Mouse (Mus musculus): Measurements from ENCODE around the gene Plk2. TPM values are rescaled to one million over a fixed set of nuclear protein-coding genes. Genes with fewer than 3 reads are reported as not detected.
"Not testable (repeated sequence)": the region's sequence is repeated elsewhere in the genome, so short reads cannot be mapped to it uniquely, and the experiment has no call there.

The Plk2 gene
- 100 to 1,000 TPM; 225 to 252 (median 238) TPM for total RNA-seq (2022)

DNA sequence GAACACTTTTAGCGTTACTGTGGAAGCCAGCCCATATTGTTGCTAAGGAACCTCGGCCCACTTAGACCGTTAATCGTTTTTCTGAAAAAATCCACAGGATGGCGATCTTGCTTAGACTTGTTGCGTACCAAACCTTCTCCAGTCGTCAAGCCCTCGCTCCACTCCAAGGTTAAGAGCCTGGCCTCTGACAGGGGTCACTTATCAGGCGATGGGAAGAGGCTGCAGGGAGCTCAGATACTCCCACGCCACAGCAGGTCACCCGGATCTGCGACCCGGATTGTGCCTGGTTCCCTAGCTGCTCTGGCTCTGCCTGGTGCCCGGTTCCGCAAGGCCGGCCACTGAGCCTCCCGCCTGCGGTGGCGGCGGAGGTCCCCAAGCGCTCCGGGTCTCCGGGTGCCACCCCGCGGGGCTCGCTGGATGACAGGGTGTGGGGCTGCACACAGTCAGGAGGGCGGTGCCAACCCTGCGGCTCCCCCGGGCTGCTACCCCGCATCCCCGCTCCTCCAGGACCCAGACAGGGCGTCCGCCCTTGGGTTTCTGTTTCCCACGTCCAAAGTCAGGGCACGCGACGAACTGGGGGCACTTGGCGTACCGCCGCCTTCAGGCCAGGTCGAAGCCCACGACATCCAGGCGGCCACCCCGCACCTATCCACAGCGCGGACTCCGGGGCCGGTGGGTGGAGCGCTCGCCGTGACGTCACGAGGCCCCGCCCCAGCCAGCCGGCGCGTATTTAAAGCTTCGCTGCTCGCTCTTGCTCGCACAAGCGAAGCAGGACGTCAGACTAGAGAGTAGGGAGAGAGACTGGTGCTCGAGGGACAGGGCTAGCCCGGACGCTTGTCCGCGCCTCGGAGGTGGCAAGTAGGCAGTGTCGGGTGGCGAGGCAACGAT, at the start of gene Plk2:
TSS of gene Plk2 (plus strand) at position 756 of the 888 bp plus-strand sequence.
- DNase-seq (ENCODE audit: low spot score in 2 of 2) = peak; percentile 86 to 98

DNA sequence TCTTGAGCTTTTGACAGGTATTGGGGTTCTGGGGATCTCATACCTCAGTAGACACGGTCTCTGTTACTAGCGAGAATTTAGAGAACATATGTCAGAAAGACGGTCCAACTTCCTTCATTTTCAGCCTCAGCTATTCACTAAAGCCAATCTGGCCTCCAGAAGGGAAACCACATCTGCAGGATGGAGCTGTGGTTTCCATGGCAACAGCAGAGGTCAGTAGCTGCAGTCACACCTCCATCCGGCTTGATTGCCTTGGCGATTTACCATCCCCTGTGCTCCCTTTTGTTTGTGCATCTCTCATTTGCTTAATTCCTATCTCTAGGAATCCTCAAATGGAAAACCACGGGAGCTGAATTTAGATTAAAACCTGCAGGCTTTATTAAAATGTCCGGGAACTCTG, 48.1 kb upstream of the Plk2 start:
- no peak for DNase-seq (ENCODE audit: low spot score in 2 of 2)

DNA sequence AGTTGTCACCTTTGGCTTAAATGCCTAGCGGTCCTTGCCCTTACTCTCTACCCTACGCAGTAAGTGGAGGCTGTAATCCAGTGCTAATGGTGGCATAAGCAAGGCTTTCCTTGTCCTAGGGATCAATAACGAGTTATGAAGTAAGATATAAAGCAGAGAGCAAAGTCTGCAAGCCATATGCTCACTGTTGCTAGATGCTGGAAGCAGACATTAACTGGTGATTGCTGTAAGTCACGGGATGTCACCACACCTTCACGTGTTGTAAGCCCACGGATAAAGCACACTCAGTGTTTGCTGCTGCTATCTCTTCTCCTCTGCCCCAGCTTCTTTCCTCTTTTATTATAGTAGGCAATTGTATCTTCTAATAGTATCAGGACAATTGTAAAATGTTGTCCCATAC, 43.8 kb upstream of the Plk2 start:
- DNase-seq (ENCODE audit: low spot score in 2 of 2) = no peak

DNA sequence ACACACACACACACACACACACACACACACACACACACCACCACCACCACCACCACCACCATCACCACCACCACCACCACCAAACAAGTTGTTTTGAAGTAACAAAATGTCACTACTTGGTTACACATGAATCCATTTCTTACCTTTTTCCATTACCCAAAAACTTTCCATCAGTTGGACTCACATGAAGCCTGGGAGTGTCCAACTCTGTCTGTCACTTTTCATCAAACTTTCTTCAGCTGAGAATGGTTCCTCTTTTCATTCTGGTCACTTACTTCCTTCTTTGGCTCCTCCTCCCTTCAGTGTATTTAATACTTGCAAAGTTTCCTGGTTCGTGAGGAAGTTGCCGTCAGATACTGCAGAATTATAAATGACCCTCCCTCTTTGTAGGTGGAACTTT, 37.9 kb upstream of the Plk2 start, which contains the start of gene Gapt:
TSS of gene Gapt (minus strand) at position 259 of the 400 bp plus-strand sequence.
- DNase-seq (ENCODE audit: low spot score in 2 of 2) = no peak

DNA sequence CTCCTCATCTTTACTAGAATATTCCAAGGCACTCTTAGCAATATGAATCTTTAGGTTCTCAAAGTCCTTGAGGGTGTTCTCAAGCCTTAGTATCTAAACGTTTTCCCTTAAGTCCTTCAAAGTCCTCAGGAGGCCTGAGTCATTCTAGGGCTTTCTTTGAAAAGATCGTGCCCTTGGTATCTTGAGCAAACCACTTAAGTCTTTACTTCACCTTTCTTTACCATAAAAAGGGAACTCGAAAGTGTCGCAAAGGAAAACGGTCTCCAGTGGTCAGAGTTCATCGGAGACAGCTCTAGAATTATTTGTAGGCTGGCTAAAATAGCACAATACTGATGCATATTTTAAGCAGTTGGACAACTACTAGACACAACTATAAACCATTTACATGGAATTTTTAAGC, 31.1 kb upstream of the Plk2 start:
- no peak for DNase-seq (ENCODE audit: low spot score in 2 of 2)

DNA sequence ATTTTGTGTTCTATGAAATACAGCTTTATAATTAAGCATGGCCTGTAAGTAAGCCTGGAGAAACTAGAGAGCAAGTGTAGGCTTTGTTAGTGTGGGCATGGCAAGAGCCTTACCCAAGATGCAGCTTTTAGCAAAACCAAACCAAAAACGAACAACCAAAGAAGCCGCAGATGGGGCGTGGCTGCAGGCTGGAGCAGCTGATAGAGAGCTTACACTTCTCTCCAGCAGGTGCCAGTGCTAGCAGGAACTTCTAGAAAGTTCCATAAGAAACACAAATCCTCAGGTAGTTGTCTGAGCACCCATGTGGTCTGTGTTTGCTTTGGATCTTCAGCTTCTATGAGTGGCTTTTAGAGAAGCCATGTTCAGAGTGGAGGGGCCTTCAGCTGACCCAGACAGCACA, 28.4 kb upstream of the Plk2 start:
- no peak for DNase-seq (ENCODE audit: low spot score in 2 of 2)

DNA sequence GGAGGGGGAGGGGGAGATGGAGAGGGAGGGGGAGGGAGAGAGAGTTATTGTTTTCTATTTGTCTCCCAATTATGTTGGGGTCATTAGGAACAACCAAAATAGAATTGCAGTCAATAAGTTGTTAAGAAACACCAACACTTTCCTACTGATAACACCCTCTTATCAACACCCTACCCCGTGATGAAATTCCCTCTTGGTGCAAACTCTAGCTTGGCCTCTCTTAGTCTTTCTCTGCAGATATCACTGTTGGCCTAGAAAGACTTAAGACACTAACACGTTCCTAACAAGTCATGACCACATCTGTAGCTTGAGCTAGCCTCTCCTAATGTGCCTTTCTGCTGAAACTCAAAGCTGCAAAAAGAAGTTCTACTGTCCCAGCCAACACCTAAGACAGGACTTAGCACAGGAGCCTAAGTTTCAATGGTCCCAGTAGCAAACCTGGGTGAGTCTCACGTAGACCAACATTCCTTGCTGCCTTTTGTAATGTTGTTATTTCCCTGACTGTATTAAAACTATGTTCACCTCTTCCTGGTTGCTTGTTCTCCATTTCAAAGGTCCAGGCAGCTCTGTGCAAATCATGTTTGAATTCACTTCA, 26.8 kb upstream of the Plk2 start:
- no peak for DNase-seq (ENCODE audit: low spot score in 2 of 2)

DNA sequence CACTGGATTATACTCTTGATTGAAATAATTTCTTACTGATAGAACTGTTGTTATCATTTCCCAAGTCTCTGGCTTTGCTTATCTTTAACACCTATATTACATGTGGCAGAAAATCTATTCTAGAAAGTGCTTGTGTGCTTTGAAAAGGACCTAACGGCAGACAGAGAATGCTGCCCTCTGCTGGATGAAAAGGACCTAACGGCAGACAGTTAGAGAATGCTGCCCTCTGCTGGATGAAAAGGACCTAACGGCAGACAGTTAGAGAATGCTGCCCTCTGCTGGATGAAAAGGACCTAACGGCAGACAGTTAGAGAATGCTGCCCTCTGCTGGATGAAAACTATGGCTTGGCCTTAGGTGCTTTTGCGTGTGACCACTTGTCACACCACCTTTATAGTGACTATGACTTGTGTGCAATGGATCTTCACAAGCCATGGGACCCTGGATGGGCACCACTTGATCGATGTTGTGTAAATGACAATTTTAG, 26.2 kb upstream of the Plk2 start:
- peak; percentile 10 to 45 for DNase-seq (ENCODE audit: low spot score in 2 of 2)

DNA sequence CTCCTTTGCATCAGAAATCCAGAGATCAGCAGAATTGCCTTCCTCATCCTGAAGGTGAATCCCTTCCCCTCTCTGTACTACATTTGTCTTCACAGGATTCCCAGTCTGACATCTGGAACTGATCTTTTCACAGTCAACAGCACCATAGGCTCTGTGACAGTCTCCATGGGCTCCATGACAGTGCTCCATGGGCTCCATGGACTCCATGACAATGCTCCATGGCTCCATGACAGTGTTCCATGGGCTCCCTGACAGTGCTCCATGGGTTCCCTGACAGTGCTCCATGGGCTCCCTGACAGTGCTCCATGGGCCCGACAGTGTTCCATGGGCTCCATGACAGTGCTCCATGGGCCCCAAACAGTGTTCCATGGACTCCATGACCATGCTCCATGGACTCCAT, 25.2 kb upstream of the Plk2 start:
- no peak for DNase-seq (ENCODE audit: low spot score in 2 of 2)

DNA sequence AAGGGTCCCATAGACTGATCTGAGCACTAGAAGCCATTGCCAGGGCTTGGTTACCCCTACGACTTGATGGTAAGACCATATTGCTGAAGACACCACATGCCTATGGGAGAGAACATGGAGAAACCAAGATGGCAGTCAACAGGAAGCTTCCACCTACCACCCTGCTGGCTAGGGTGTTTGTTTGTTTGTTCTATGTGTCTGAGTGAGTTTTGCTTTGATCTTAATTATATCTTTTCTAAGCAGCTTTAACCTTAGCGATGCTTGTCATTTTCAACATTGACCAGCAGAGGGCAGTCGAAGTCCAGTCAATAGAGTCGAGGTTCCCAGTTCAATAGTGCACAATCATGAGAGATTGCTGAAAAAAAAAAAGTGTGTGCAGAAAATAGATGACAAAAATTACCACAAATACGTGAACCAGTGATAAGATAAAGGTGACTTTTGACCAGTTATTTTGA, 12.4 kb upstream of the Plk2 start:
- no peak for DNase-seq (ENCODE audit: low spot score in 2 of 2)

DNA sequence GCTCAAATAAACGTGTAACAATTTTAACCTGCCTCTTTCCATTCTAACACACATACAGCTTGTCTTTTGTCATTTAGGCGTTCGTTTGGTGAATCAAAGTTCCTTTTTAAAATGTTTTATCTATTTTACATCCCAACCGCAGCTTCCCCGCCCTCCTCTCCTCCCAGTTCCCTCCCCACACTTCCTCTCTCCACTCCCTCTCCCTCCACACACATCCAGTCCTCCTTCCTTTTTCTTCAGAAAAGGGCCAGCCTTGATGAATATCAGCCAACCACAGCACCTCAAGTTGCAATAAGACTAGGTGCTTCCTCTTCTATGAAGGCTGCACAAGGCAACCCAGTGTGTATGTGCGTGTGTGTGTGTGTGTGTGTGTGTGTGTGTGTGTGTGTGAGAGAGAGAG, 10.3 kb upstream of the Plk2 start:
- DNase-seq (ENCODE audit: low spot score in 2 of 2) = no peak

DNA sequence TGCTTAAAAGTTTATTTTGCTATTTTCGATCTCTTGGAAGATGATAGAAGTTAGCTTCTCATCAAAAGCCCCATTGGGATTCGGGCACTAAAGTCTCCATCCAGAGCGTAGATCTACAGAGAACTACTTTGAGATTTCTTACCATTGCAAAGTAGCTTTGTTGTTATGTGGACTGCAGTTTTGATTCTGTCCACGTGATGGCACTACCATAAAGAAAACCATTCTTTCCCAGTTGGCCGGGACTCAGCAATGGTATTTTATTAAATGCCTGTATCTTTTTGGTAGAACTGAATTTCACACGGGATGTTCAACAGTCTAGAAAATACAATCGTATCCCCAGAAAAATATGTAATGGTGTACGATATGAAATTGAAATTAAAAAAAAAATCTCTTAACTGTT, 2.6 kb upstream of the Plk2 start:
- no peak for DNase-seq (ENCODE audit: low spot score in 2 of 2)

DNA sequence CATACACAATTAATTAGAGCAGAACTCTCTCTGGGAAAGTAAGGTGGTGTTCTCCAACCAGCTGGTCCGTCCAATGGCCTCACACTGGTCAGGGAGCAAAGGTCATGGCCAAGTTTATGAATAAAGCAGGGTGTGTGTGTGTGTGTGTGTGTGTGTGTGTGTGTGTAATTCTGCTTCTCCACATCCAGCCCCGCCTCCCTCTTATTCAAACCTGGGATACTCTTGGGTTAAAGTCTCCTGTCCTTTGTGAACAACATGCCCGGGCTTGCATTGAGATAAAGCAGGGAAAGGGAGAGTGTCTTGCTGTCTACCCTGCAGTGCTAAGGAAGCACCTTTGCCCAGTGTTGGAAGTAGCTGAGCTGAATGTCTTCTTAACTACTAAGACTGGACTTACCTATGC, 2.2 kb upstream of the Plk2 start:
- no peak for DNase-seq (ENCODE audit: low spot score in 2 of 2)

DNA sequence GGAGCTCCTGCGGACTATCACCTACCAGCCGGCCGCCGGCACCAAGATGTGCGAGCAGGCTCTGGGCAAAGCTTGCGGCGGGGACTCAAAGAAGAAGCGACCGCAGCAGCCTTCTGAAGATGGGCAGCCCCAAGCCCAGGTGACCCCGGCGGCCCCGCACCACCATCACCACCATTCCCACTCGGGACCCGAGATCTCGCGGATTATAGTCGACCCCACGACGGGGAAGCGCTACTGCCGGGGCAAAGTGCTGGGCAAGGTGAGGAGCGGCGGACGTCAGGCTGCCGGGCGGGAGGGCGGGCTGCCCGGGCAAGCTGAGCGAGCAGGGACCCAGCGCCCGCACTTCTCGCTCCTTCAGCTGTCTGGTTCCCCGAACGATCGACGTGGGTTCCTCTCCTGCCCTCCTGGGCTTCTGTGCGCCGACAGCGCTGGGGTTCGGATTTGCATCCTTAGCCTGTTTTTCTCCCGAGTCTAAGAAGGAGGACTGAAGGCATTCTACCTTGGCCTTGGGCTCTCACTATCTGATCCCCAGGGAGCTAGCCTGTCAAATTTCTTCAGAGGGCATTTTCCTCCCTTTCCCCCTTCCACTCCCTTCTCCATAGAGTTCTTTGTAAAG, 441 bp downstream of the Plk2 start:
- DNase-seq (ENCODE audit: low spot score in 2 of 2) = no peak

DNA sequence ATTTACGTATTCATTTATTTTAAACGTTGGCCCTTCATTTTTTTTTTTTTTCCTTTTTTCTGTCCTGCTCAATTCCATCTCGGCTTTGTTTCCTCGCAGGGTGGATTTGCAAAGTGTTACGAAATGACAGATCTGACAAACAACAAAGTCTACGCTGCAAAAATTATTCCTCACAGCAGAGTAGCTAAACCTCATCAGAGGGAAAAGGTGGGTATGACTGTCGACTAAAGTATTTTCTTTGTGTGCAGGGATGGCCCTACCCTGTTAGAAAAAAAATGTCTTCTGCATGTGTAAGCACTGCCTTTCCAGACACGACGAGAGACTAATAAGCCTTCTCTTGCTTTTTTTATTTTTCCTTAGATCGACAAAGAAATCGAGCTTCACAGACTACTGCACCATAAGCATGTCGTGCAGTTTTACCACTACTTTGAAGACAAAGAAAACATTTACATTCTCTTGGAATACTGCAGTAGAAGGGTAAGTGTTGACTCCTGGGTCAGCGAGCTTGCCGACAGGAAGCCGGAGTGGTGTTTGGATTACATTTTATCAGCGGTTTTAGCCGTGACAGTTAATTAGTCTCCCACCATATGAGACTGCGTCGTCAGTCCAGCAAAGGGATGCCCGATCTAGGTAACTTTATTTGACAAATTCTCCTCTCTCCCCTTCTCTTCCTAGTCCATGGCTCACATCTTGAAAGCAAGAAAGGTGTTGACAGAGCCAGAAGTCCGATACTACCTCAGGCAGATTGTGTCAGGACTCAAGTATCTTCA, 1.3 kb downstream of the Plk2 start:
- DNase-seq (ENCODE audit: low spot score in 2 of 2) = no peak

DNA sequence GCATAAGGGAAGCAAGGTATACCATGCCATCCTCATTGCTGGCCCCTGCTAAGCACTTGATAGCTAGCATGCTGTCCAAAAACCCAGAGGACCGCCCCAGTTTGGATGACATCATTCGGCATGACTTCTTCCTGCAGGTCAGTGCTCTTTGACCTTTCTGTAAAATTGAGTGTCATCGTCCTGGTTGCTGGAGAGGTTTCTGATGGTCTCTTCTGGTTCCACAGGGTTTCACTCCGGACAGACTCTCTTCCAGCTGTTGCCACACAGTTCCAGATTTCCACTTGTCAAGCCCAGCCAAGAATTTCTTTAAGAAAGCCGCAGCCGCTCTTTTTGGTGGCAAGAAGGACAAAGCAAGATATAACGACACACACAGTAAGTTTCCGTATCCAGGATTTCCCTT, 2.9 kb downstream of the Plk2 start:
- DNase-seq (ENCODE audit: low spot score in 2 of 2) = no peak

DNA sequence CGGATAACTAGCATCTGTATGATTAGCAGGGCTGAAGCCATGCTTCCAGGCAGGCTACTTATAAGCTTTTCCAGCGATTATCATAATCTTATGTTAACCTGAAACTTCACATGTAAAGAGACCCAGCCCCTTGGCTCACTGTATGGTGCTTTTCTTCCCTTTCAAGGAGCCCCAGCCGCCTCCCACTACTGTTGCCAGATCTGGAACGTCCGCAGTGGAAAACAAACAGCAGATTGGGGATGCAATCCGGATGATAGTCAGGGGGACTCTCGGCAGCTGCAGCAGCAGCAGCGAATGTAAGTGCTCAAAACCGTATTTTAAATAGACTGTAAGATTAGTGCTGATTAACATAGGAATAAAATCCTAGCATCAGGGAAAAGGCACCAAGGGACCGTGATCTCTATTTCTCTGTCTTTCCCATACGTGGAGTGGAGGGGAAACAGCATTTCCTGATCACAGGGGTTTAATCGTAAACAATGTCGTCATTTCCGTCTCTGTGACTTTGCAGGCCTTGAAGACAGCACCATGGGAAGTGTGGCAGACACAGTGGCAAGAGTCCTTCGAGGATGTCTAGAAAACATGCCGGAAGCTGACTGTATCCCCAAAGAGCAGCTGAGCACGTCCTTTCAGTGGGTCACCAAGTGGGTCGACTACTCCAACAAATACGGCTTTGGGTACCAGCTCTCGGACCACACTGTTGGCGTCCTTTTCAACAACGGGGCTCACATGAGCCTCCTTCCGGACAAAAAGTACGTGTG, 3.8 kb downstream of the Plk2 start:
- no peak for DNase-seq (ENCODE audit: low spot score in 2 of 2)

DNA sequence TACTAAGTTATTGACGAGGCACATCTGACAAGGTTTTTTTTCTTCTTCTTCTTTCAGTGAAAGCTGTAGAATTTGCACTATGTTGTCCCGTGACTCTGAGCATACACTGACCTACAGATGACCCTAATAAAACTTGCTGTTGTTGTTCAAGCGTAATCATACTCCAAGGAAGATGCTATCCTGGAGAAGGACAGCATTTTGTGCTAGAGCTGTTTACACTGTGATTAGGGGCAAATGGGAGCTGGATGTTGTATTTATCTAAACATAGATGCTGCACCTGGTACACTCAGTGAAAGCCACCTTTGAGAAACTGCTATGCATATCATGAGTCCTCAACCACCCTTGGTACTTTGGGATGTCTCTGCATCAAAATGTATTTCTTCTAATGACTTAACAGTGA, 6.6 kb downstream of the Plk2 start:
- no peak for DNase-seq (ENCODE audit: low spot score in 2 of 2)

DNA sequence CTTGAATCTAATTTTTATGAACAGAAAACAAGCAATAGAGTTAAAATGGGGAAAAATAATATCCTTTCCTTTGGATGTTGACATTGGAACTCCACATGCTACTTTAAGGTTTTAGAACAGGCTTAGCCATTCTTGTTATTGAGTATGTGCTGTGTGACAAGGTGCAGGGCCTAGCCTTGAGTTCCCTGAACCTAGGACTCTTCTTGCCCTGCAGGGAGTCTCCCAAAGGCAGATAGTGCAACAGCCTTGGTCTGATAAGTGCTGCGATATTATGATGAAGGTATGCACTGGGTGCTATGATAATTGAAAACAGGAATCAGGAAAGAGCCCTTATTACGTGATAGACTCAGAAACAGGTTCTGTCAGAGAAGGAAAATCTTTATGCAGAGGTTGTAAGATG, 7.0 kb downstream of the Plk2 start:
- no peak for DNase-seq (ENCODE audit: low spot score in 2 of 2)

DNA sequence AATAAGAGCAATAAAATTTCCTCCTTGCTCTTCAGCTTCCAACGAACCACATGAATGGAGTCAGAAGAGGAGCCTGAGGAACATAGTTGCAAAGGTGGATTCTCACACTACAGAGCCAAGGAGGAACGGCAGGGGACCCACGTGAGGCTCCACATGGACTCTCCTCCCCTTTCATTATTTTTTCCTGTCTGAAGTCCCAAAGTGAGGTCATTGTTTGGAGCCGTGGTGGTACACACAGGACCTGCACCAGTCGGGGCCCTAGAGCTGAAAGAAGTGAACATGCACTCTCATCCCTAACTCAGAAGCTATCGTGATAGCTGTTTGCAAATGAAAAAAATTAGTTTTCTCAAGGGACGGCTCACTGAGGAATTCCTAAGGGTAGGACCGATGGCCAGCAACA, 9.2 kb downstream of the Plk2 start:
- DNase-seq (ENCODE audit: low spot score in 2 of 2) = no peak

DNA sequence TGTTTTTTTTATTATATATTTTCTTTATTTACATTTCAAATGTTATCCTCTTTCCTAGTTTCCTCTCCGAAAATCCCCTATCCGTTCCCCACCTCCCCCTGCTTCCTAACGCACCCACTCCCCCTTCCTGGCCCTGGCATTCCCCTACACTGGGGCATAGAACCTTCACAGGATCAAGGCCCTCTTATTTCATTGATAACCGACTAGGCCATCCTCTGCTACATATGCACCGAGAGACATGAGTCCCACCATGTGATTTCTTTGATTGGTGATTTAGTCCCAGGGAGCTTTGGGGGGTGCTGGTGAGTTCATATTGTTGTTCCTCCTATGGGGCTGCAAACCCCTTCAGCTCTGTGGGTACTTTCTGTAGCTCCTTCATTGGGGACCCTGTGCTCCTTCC, 9.8 kb downstream of the Plk2 start:
- not testable (repeated sequence) for DNase-seq (ENCODE audit: low spot score in 2 of 2)

Data from left cerebral cortex, adult 8-10 months (tissue).